Mouse (Mus musculus) regulatory T cell (primary cell): Measurements from ENCODE around the gene Mzf1.
"Not testable (repeated sequence)": the region's sequence is repeated elsewhere in the genome, so short reads cannot be mapped to it uniquely, and the experiment has no call there.

Experiments used
- in situ Hi-C: fragments of 300-600 bp; cut with MboI, MseI; formaldehyde crosslinking; loops from one replicate; pipeline ENCODE4 v1.15.1; 2025; ENCODE audit warnings: high pct_unique_total_duplicates

The Mzf1 gene

DNA sequence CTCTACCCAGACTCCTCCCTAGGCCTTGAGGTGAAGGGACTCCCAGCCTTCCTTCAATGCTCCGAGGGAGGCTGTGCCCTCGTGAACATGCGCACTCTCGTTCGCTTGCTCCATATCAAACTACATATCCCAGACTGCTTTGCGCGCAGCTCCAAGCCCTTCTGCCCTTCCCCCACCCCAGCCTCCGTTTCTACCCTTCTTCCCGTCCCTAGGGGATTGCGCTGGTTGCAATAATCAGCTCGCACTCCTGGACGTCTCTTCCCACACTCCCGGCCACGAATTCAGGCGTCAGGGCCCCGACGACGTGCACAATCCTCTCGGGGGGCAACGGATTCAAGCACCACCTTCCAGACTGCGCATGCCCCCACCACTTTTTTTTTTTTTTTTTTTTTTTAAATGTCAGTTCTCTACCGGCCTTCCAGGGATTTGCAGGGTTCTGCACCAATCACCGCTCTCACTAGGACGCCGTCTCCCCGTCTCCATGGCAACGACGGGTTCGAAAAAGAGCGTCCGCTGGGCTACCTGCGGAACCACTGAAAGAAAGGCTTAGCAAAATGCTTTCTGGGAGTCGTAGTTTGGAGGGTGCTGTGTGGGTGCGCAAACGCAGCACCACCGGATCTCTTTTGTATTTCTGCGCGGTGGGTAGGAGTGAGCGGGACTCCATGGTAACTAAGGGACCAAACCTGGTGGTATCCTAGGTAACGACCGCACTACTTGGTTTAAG is at the start of gene Mzf1:
Gene Mzf1 (minus strand): TSS at position 478 of the 724 bp plus-strand sequence.
- in situ Hi-C loops = no loop called here

DNA sequence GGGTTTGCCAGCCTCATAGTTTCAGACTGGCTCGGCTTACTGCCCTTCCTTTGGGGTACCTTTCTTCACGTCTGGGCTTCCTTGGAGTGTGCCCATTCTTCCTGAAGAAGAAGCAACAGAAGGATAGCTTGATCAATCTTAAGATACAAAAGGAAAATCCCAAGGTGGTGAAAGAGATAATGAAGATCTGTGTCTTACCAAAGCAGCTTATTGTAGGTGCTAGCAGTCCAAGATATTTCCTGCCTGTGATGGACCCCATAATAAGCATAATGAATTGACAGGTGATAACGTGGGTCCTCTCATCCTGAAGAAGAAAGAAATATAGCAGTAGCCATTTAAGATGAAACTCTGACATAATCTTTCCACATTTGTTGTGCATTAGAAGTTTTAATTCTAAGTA is 40.5 kb upstream of the Mzf1 start, which contains the start of gene Vmn1r85:
Gene Vmn1r85 (minus strand): TSS at position 101 of the 400 bp plus-strand sequence.
- in situ Hi-C loops = loop anchor here (25.0 kb wide), 1 partner anchor 633 kb away; no protein-coding TSS in a partner anchor

DNA sequence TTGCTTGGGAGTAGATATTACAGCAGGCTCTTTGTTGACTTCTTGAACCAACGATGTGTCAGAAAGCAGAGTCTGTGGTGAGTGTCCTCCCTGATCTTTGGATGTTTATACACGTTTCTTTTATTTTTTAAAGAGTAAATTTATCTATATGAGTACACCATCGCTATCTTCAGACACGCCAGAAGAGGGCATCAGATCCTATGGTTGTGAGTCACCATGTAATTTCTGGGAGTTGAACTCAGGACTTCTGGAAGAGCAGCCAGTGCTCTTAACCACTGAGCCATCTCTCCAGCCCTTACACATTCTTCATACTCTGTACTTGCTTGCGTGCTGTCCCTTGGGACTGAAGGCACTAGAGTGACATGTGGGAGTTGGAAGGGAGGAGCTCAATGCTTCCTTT is 17.7 kb upstream of the Mzf1 start:
- in situ Hi-C loops = no loop called here

DNA sequence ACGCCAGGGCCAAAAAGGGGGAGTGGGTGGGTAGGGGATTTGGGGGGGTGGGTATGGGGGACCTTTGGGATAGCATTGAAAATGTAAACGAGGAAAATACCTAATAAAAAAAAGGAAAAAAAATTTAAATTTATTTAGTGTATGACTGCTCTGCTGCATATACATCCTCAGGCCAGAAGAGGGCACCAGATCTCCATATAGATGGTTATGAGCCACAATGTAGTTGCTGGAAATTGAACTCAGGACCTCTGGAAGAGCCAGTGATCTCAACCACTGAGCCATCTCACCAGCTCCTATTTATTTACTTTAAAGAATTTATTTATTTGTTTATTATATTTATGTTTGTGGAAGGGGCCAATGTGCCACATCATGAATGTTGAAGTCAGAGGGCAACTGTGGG is 8.8 kb upstream of the Mzf1 start:
- in situ Hi-C loops = not testable (repeated sequence)

DNA sequence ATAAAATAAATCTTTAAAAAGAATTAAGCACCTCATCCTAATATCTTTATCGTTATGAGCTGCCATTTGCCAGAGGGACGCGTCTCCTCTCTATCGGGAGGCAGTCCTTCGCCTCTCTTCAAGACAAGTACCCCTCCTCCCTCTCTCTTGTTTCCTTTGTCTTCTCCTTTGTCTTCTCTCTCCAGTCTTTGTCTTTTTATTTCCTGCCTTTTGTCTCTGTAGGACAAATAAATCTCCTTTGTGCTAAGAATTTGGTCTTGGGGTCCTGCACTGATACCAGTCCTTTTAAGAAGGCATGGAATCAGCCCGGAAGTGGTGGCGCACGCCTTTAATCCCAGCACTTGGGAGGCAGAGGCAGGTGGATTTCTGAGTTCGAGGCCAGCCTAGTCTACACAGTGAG is 5.0 kb upstream of the Mzf1 start:
- in situ Hi-C loops = no loop called here

DNA sequence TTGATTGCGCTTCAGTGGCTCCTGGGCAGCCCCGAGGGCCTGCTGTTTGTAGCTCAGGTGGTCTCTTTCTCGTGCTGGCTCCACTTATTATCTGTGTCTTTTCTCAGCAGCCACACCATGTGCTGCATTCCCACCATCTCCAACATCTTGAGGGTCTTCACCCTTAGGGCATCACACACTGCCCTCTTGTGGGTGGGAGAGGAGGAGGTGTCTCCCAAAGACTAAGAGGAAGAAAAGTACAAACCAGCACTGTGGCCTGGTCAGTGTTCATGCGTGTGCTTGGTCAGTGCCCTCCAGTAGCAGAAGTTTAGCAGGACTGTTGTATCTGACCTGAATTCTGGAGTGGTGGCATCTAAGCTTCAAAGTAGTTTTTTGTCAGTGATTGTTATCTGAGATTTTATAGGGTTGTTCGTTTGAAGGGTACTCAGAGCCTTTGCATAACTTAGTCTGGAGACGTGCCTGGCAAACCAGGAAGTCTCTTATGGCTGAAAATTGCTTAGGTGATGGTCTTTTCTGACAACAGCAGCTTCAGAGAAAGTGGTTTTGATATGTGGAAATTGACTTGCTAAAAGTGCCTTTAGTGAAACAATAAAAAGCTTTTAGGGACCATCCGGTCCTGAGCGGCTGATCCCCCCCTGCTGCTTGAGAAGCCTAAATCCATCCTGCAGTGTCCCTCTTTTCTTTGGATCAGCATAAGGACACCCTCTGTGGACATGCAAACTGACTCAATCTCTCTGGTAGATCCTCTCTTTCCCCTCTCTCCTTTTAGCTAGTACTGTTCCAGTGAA is 2.5 kb upstream of the Mzf1 start:
- in situ Hi-C loops = no loop called here

DNA sequence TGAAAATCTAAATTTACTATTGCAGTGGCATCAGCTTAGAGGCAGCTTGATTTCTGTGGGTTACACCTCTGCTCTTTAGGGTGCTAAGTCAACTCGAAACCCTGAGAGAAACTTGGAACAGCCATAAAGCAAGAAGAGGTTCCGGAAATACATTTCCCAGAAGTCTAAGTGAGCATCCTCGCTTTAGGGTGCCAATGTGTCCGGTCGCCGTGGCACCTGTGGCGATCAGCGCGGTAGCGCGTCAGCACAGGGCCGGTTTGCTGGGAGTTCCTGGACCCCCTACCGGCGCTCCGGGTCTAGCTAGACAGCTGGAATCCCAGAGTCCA is 640 bp downstream of the Mzf1 start:
- in situ Hi-C loops = no loop called here

DNA sequence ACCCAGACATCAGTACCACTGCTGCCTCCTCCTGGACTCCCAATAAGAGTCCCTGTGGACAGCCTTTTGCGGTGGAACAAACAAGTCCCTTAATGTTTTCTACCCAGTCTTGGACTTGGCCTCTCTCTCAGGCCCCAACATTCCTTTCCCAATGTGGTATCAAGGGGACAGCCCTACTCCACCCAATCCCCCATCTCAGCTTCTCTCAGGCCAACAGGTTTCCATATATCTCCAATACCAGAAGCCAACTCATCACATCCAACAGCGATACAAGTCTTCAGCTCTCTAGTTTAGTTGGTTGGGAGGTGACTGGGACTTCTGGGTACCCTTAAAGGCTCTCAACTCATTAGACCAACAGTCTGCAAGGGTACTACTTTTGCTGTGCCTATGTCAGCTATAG is 1.1 kb downstream of the Mzf1 start:
- in situ Hi-C loops = no loop called here

DNA sequence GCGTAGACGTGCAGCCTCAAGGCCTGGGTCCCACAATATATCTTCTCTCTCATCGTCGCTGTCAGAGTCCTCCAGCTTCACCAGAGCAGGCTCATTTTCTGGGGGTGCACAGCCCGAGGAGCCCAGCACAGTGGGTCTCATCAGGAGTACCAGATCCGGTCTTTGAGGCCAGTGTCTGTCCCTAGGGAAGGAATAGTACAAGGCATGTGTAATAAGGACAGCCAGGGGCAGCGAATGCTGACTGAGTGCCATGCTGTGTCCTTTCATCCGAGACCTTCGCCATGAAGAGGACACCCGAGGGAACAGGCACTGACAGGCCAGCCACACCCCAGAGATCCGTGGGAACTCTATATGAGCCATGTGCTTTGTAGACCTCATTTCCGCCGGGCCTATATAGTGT is 1.6 kb downstream of the Mzf1 start:
- in situ Hi-C loops = no loop called here

DNA sequence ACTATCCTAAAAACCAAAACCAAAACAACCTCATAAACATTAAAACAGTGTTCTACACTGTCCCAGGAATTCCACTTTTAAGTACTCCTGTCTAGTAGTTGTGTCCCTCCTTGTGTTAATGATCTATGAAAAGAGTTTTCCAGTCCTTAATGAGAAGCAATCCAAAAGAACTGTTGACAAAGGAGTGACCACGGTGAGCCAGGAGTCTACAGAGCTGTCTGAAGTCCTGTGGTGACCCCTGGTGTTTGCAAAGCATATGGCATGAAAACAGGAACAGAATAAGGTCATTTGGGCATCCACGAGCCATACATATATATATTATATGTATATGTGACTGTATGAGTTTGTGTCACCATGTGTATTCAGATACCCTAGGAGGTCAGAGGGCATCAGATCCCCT is 8.5 kb downstream of the Mzf1 start:
- in situ Hi-C loops = no loop called here

DNA sequence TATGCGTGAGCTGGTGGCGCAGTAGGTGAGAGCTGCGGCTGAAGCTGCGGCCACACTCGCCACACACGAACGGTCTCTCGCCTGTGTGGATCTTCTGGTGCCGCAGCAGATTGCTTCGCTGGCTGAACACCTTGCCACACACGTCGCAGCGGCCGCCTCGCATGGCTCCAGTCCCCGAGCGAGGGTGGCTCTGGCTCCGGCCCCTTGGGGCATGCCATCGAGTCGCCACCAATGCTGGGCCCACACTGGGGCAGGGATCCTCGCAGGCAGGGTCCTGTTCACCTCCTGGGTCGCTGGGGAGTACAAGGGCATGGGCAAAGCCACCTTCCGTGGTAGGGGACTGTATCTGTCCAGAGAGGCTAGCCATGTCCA is 10.3 kb downstream of the Mzf1 start:
- in situ Hi-C loops = loop anchor here (5.0 kb wide), 1 partner anchor 37 kb away; no protein-coding TSS in a partner anchor

DNA sequence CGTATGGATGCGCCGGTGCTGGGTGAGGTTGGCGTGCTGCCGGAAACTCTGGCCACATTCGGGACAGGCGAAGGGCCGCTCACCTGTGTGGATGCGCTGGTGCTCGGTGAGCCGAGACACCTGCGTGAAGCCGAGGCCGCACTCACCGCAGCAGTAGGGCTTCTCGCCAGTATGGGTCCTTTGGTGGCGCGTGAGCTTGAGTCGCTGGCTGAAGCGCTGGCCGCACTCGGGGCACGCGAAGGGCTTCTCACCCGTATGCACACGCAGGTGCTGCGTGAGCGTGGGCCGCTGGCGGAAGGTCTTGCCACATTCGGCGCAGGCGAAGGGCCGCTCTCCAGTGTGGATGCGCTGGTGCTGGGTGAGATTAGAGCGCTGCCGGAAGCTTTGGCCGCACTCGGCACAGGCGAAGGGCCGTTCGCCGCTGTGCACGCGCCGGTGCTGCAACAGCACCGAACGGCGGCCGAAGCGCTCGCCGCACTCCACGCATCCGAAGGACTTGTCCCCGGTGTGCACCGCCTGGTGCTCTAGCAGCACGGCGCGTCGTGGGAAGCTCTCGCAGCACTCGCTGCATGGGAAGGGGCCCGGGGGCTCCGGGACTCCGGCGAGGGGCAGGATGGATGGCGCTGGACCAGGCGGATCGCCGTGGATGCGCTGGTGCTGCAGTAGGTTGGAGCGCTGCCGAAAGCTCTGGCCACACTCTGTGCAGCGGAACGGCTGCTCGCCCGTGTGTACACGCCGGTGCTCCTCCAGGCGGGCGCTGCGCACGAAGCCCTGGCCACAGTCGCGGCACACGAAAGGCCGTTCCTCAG is 10.9 kb downstream of the Mzf1 start:
- in situ Hi-C loops = loop anchor here (5.0 kb wide), 1 partner anchor 36 kb away; no protein-coding TSS in a partner anchor

DNA sequence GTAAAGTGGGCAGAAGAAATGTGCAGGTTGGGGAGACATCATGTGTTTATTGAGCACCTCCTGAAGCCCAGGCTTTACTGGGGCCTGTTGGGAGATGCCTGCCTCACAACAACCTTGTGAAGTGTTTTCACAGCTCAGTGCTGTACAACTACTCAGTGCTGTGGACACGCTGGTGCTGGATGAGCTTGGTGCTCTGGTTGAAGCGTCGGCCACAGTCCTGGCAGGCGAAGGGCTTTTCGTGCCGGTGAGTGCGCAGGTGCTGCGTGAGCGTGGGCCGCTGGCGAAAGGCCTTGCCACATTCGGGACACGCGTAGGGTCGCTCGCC is 11.5 kb downstream of the Mzf1 start:
- in situ Hi-C loops = loop anchor here (5.0 kb wide), 1 partner anchor 36 kb away; no protein-coding TSS in a partner anchor

DNA sequence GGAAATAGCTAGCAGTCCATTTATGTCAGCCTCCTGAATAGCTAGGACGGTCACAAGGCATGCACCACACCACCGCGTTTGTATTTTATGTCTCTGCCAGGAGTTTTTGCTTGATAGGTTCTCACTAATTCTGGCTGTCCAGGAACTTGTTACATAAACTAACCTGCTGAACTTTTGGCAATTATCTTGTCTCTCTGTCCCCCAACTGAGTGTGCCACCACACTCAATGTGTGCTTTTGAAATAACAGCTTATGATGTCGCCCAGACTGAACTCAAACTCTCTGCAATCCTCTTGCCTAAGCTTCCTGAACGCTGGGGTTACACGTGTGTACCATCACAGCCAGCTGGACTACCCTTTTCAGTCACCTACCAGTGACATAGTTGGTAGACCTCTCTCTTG is 12.1 kb downstream of the Mzf1 start:
- in situ Hi-C loops = loop anchor here (5.0 kb wide), 1 partner anchor 35 kb away; no protein-coding TSS in a partner anchor

DNA sequence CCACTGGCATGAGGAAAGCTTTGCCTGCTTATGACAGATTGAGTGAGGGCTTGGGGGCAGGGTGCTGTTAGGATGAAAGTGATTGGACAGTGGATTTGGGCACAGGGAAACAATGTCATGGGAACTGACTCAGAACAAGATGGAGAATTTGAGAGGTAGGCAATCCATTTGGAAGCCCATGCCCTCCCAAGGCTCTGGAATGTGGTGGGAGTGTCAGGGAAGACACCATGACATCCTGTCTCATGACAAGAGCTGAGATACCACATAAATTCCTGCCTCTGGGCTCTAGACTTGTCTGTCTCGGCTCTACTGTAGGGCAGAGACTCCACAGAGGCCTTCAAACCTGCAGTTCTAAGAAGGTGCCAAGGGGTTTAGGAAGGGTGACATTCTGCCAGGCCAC is 13.3 kb downstream of the Mzf1 start:
- in situ Hi-C loops = loop anchor here (5.0 kb wide), 1 partner anchor 34 kb away; no protein-coding TSS in a partner anchor

DNA sequence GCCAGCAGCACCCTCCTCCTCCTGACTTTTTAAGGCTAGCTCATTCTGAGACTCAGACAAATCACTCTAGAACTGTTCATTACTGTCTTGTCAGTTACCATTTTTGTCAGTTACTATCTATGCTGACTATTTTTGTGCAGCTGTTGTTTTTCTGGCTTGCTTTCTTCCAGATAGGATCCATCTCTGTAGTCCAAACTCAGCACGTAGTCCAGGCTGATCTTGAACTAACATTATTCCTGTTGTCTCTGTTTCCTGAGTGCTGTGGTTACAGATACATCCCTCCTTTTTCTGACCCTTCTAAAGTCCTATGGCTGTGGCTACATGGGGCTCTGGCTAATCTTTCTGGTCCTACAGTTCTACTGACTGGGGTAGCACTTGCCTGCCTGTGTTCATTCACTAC is 15.4 kb downstream of the Mzf1 start:
- in situ Hi-C loops = no loop called here

DNA sequence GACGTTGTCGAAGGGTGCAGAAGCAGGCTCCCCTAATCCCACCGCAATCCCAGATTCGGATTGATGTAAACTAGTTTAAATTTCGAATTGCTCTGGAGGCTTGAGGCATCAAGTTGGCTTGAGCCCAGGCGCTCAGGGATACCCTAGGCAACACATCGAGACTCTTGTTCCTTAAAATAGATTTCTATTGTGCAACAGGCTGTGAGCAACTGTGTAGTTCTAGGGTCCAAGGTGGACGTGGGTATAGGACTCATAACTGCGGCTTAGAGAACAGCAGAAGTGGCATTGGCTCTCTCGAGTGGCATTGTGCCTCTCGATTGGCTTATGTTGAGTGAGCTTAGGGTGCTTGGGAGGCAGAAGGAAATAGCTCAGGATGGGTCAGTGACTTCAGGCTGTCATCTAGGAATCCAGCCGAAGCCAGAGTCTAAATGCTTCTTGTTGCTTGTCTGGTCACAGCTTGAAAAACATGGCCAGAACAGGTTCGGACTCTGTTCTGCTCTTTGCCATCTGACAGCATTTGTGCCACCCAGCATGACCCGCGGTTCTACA is 15.9 kb downstream of the Mzf1 start:
- in situ Hi-C loops = no loop called here

DNA sequence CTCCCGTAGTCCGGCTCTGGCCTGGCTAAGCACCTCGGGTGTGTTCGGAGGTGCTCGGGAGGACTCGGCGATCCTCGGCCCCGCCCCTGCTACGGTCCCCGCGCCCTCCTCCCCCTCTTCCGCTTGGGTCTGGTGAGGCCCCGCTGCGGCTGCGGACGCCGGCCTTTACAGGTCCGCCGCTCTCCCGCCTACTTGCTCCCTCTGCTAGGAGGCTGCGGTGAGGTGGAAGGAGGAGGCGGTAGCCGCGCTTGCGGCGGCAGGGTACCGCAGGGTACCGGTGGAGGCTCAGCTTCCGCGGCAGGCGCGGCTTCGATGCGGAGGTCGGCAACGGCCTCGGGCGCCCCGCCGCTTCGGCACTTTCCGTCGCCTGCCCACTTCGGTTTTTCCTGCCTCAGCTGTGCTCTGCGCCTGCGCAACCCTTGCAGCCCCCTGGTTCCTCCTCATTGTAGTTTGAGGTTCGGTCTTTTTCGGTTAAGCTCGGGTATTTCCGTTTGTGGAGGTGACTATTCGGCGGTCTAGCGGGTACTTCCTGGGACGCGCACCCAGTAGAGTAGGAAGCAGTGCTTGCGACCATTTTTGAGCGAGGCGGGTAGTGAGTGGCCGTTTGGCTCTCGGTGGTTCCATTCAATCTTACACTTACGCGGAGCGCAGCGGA is 16.5 kb downstream of the Mzf1 start, which contains the start of gene Ube2m:
Gene Ube2m (minus strand): TSS at position 375 of the 655 bp plus-strand sequence.
- in situ Hi-C loops = no loop called here

DNA sequence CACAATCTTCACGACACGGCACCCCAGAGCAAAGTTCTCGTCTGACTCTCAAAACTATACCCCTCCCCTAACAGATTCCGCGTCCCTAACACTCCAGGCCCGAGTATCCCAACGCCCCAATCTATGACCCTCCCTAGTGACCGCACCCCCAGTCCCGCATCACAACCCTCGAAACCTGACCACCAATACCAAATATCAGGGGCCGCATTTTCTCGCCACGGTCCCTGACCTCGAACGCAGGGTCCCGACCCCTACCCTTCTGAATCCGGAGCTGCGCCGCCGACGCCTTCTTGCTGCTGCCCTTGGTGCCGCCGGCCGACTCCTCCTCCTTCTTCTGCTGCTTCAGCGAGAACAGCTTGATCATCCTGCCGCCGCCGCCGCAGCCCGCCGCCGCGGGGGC is 17.2 kb downstream of the Mzf1 start:
- in situ Hi-C loops = no loop called here

DNA sequence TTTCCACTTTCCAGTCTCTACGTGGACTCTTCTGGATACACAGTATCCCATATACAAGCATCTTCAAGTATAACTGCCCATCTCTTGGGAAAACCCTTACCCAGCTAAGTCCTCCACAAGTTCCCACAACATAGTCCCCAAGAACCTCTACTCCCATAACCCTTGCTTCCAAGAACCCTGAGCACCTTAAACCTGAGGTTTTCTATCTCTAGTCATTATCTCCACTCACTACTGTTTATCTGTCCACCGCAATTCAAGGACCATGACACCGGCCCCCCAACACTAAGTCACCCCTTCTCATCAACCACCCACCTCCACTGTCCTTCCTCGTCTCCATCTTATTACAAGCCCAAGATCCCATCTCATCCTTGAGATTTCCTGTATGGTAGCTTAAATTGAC is 17.8 kb downstream of the Mzf1 start:
- in situ Hi-C loops = no loop called here

DNA sequence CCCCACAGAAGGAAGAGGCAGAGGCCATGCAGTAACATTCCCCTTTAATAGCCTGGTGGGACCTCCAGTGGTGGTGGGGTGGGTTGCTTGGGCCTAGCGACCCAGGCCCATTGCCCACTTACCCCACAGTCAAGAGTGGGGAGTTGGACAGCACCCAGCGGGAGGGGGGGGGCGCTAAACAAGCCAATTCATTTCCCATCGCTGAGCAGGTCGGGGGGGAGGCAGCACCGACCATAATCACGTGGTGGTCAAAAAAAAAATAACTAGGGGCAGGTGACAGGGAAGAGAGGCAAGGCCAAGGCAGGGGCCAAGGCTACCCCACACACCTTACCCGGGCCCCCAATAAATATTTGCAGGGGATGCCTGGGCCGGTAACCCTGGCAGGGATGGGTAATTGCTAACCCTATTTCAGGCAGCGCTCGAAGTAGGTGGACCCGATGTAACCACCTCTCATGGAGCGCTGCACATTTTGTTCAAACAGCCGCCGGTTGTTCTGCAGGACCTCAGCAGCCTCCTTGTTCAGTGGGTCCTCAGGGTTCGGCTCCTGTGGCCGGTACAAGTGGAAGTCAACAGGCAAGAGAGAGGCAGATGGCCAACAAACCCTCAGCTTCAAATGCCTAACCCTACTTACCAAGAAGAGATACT is 19.2 kb downstream of the Mzf1 start:
- in situ Hi-C loops = no loop called here
